Mouse (Mus musculus) neural tube, embryonic 13.5 days (tissue): ENCODE measurements around the gene Pax4. TPM values are rescaled to one million over a fixed set of nuclear protein-coding genes. Genes with fewer than 3 reads are reported as not detected.

Experiments
- ATAC-seq: fragments of 200-750 bp; cut with Nextera tagmentation; 2 replicates; pipeline ENCODE4 v1.8.0; 2017; ENCODE audit warnings: low read depth, mild to moderate bottlenecking, moderate TSS enrichment, moderate library complexity
- H3K27ac ChIP-seq: fragments of 300-500 bp; sonication (generic); replicated peaks from 2 replicates; pipeline ENCODE4 v1.5.1; 2015; ENCODE audit warnings: moderate library complexity, mild to moderate bottlenecking, inconsistent platforms
- H3K27me3 ChIP-seq: fragments of 300-500 bp; sonication (generic); 2 replicates; pipeline ENCODE4 v1.6.1; 2015; ENCODE audit warnings: mild to moderate bottlenecking, inconsistent platforms
- H3K36me3 ChIP-seq: fragments of 300-500 bp; sonication (generic); 2 replicates; pipeline ENCODE4 v1.6.1; 2015; ENCODE audit warnings: mild to moderate bottlenecking, inconsistent platforms
- H3K4me1 ChIP-seq: fragments of 300-500 bp; sonication (generic); replicated peaks from 2 replicates; pipeline ENCODE4 v1.6.1; 2015; ENCODE audit warnings: inconsistent platforms
- H3K4me2 ChIP-seq: fragments of 300-500 bp; sonication (generic); 2 replicates; pipeline ENCODE4 v1.6.1; 2015; ENCODE audit warnings: inconsistent platforms, mild to moderate bottlenecking, moderate library complexity
- H3K4me3 ChIP-seq: fragments of 300-500 bp; sonication (generic); 2 replicates; pipeline ENCODE4 v1.5.1; 2015; ENCODE audit warnings: mild to moderate bottlenecking, inconsistent platforms
- H3K9ac ChIP-seq: fragments of 300-500 bp; sonication (generic); 2 replicates; pipeline ENCODE4 v1.6.1; 2015; ENCODE audit warnings: moderate library complexity, mild to moderate bottlenecking, inconsistent platforms
- H3K9me3 ChIP-seq: fragments of 300-500 bp; sonication (generic); 2 replicates; pipeline ENCODE4 v1.6.1; 2016; ENCODE audit warnings: inconsistent platforms
- WGBS: fragments of 180-500 bp; shearing (Covaris S2); methylation state at CpG from one replicate; pipeline ENCODE4 v1.1.7; 2015; 5-methylcytosine and 5-hydroxymethylcytosine counted together
- polyA plus RNA-seq: library from polyadenylated mRNA; unstranded; fragments of >200 nt; fragmentation: Nextera tagmentation; extraction: Ambion mirVana; gene quantifications from 2 replicates; pipeline ENCODE4 v1.2.1, GENCODE M21; 2015

Pax4 gene
- polyA plus RNA-seq, 1 experiment from 2014 or later = not detected

GRCm38 (mm10) chr6:28474839-28475238 is 25.7 kb upstream of the Pax4 start, which contains the start of gene Snd1:
Gene Snd1 (plus strand): TSS chr6:28475139.
- H3K27ac ChIP-seq = no peak within 1 kb of the TSS
- H3K4me2 ChIP-seq = no peak within 1 kb of the TSS
- no peaks in the 10 kb centered on the region for H3K36me3 ChIP-seq
- no peaks in the 10 kb centered on the region for H3K9me3 ChIP-seq
- ATAC-seq = no peak
- H3K4me3 ChIP-seq = no peak within 1 kb of the TSS
- no peak within 1 kb of the TSS for H3K9ac ChIP-seq
- peaks cover 6% of the 10 kb centered on the region for H3K4me1 ChIP-seq
- no peaks in the 10 kb centered on the region for H3K27me3 ChIP-seq
- 84% methylated on average over 5 of the region's 5 CpGs for WGBS

GRCm38 (mm10) chr6:28474211-28474610 is 25.1 kb upstream of the Pax4 start:
- Histone ChIP-seq H3K4me1 (peaks cover 2% of the 10 kb centered on the region), H3K4me3 (no peak overlapping the region), H3K4me2 (no peak overlapping the region), H3K36me3 (no peaks in the 10 kb centered on the region), H3K27ac (no peak overlapping the region), H3K9ac (no peak overlapping the region), H3K9me3 (no peaks in the 10 kb centered on the region), H3K27me3 (no peaks in the 10 kb centered on the region)
- ATAC-seq = no peak
- WGBS = 88% methylated on average over 4 of the region's 4 CpGs

GRCm38 (mm10) chr6:28471284-28472035 is 22.3 kb upstream of the Pax4 start:
- Histone ChIP-seq H3K9ac (no peak overlapping the region), H3K4me1 (no peaks in the 10 kb centered on the region), H3K27ac (no peak overlapping the region), H3K4me3 (no peak overlapping the region), H3K4me2 (no peak overlapping the region), H3K9me3 (no peaks in the 10 kb centered on the region), H3K36me3 (no peaks in the 10 kb centered on the region), H3K27me3 (no peaks in the 10 kb centered on the region)
- ATAC-seq = no peak
- WGBS = 87% methylated on average over 9 of the region's 9 CpGs

- no peak for ATAC-seq
- Histone ChIP-seq H3K36me3 (no peaks in the 10 kb centered on the region), H3K27ac (no peak overlapping the region), H3K9me3 (no peaks in the 10 kb centered on the region), H3K4me3 (no peak overlapping the region), H3K4me2 (no peak overlapping the region), H3K27me3 (no peaks in the 10 kb centered on the region), H3K4me1 (no peaks in the 10 kb centered on the region), H3K9ac (no peak overlapping the region)
- 85% methylated on average over 5 of the region's 5 CpGs for WGBS
Measured at GRCm38 (mm10) chr6:28470621-28471020, 21.5 kb upstream of the Pax4 start.

GRCm38 (mm10) chr6:28470017-28470602 is 21.0 kb upstream of the Pax4 start:
- ATAC-seq = no peak
- no peak overlapping the region for H3K9ac ChIP-seq
- no peak overlapping the region for H3K27ac ChIP-seq
- no peak overlapping the region for H3K4me2 ChIP-seq
- no peak overlapping the region for H3K4me3 ChIP-seq
- H3K4me1 ChIP-seq = no peaks in the 10 kb centered on the region; the same call in 1 of the 2 replicates
- no peaks in the 10 kb centered on the region for H3K36me3 ChIP-seq
- 74% methylated on average over 4 of the region's 4 CpGs for WGBS
- no peaks in the 10 kb centered on the region for H3K27me3 ChIP-seq
- H3K9me3 ChIP-seq = no peaks in the 10 kb centered on the region

GRCm38 (mm10) chr6:28464630-28465029 is 15.5 kb upstream of the Pax4 start:
- H3K27ac ChIP-seq = 0 out of 2 replicates have a peak overlapping the region, but pooled peaks have one; percentile 28
- WGBS = 2% methylated on average over 6 of the region's 6 CpGs
- H3K9ac ChIP-seq = no peak overlapping the region
- ATAC-seq = peak; percentile 76
- H3K4me2 ChIP-seq = no peak overlapping the region
- no peak overlapping the region for H3K4me3 ChIP-seq
- no peaks in the 10 kb centered on the region; the same call in 1 of the 2 replicates for H3K27me3 ChIP-seq
- peaks cover 10% of the 10 kb centered on the region for H3K4me1 ChIP-seq
- H3K36me3 ChIP-seq = no peaks in the 10 kb centered on the region
- no peaks in the 10 kb centered on the region for H3K9me3 ChIP-seq

- H3K4me2 ChIP-seq = no peak overlapping the region
- H3K27me3 ChIP-seq = no peaks in the 10 kb centered on the region; the same call in 1 of the 2 replicates
- H3K27ac ChIP-seq = no peak overlapping the region
- WGBS = 5% methylated on average over 5 of the region's 5 CpGs
- H3K9me3 ChIP-seq = no peaks in the 10 kb centered on the region
- H3K36me3 ChIP-seq = no peaks in the 10 kb centered on the region
- peaks cover 10% of the 10 kb centered on the region for H3K4me1 ChIP-seq
- no peak overlapping the region for H3K9ac ChIP-seq
- no peak for ATAC-seq
- no peak overlapping the region for H3K4me3 ChIP-seq
Measured at GRCm38 (mm10) chr6:28460534-28460933, 11.4 kb upstream of the Pax4 start.

- no peak overlapping the region for H3K9ac ChIP-seq
- no peak for ATAC-seq
- no peaks in the 10 kb centered on the region for H3K9me3 ChIP-seq
- H3K27ac ChIP-seq = no peak overlapping the region
- H3K27me3 ChIP-seq = no peaks in the 10 kb centered on the region; the same call in 1 of the 2 replicates
- H3K4me3 ChIP-seq = no peak overlapping the region
- peaks cover 1% of the 10 kb centered on the region for H3K4me1 ChIP-seq
- no peaks in the 10 kb centered on the region for H3K36me3 ChIP-seq
- no peak overlapping the region for H3K4me2 ChIP-seq
Measured at GRCm38 (mm10) chr6:28459221-28459668, 10.1 kb upstream of the Pax4 start.

GRCm38 (mm10) chr6:28450977-28451376 is 1.8 kb upstream of the Pax4 start:
- peaks cover 10% of the 10 kb centered on the region for H3K4me1 ChIP-seq
- no peaks in the 10 kb centered on the region for H3K9me3 ChIP-seq
- H3K36me3 ChIP-seq = no peaks in the 10 kb centered on the region
- peaks cover 36% of the 10 kb centered on the region for H3K27me3 ChIP-seq
- ATAC-seq = peak; percentile 74
- peak overlapping the region; percentile 29 for H3K4me2 ChIP-seq
- no peak overlapping the region for H3K9ac ChIP-seq
- 0% methylated on average over 12 of the region's 12 CpGs for WGBS
- H3K4me3 ChIP-seq = no peak overlapping the region
- no peak overlapping the region for H3K27ac ChIP-seq

GRCm38 (mm10) chr6:28450481-28450880 is 1.3 kb upstream of the Pax4 start:
- Histone ChIP-seq H3K4me2 (no peak overlapping the region), H3K4me3 (no peak overlapping the region), H3K9me3 (no peaks in the 10 kb centered on the region), H3K9ac (no peak overlapping the region), H3K27me3 (peaks cover 36% of the 10 kb centered on the region), H3K27ac (no peak overlapping the region), H3K36me3 (no peaks in the 10 kb centered on the region), H3K4me1 (peaks cover 10% of the 10 kb centered on the region)
- 0 out of 2 replicates have a peak, but pooled peaks have one; percentile 27 for ATAC-seq
- 14% methylated on average over 5 of the region's 5 CpGs for WGBS

GRCm38 (mm10) chr6:28447937-28448336 is 1.2 kb downstream of the Pax4 start:
- no peak overlapping the region for H3K27ac ChIP-seq
- WGBS = 73% methylated on average over 7 of the region's 7 CpGs

GRCm38 (mm10) chr6:28431538-28431855 is 17.7 kb downstream of the Pax4 start:
- Histone ChIP-seq H3K4me3 (no peak overlapping the region), H3K4me1 (no peaks in the 10 kb centered on the region), H3K4me2 (no peak overlapping the region), H3K9me3 (no peaks in the 10 kb centered on the region), H3K9ac (no peak overlapping the region), H3K27me3 (no peaks in the 10 kb centered on the region), H3K27ac (no peak overlapping the region), H3K36me3 (peaks cover 17% of the 10 kb centered on the region)
- WGBS = 80% methylated on average over 6 of the region's 6 CpGs
- ATAC-seq = no peak

More at GRCm38 (mm10) chr6:28447937-28448336, 1.2 kb downstream of the Pax4 start:
- no peak for ATAC-seq
- Histone ChIP-seq H3K4me2 (no peak overlapping the region), H3K9ac (no peak overlapping the region), H3K36me3 (no peaks in the 10 kb centered on the region), H3K4me1 (peaks cover 10% of the 10 kb centered on the region), H3K27me3 (peaks cover 32% of the 10 kb centered on the region), H3K4me3 (no peak overlapping the region), H3K9me3 (no peaks in the 10 kb centered on the region)
